Mouse (Mus musculus): ENCODE data around the gene H2afx.

H2afx gene

DNA sequence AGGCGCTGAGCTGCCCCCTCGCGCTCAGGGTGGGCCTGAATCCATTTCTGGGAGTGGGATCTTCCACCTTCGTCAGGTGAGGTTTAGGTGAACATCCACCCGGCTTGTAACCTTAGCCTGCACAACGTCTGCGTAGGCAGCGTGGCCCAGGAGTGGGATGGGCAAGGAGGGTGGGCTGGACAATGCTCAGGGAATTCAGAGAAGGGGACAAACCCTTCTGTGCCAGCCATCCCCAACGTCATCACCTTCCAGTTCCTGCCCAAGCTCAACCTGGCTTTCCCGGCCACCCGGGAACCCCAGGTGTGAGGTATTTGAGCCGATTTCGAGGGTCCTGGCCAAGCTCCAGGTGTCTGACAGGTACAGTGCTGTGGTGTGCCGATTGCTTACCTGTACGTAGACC is 45.4 kb downstream of the H2afx start:
- DNase-seq (ENCODE audit: low read depth), result no peak

- DNase-seq (ENCODE audit: low read depth), result no peak
Observed at GRCm38 (mm10) chr9:44384596-44384995, 50.1 kb downstream of the H2afx start.
